Mouse (Mus musculus) urinary bladder, postnatal 14 days (tissue): ENCODE data around the gene Traf4.
A peak's percentile ranks its signal among the peaks of the same experiment; 100 is the strongest.

Source experiments
- DNase-seq: peaks from one replicate; pipeline ENCODE4 v3.0.0; 2021; ENCODE audit warnings: low spot score

Gene Traf4

GRCm38 (mm10) chr11:78182961-78183844, 17.8 kb upstream of the Traf4 start, which contains the start of gene Rpl23a:
Gene Rpl23a, minus strand, starts transcription at chr11:78183584.
- peak; percentile 78 for DNase-seq

GRCm38 (mm10) chr11:78182450-78182849, 17.1 kb upstream of the Traf4 start:
- no peak for DNase-seq

GRCm38 (mm10) chr11:78181830-78182357, 16.5 kb upstream of the Traf4 start:
- DNase-seq = no peak

GRCm38 (mm10) chr11:78180081-78180761, 14.8 kb upstream of the Traf4 start:
- no peak for DNase-seq

GRCm38 (mm10) chr11:78179438-78179999, 14.1 kb upstream of the Traf4 start:
- no peak for DNase-seq

GRCm38 (mm10) chr11:78178859-78179437, 13.6 kb upstream of the Traf4 start:
- DNase-seq = peak; percentile 65

- peak; percentile 96 for DNase-seq
Observed at GRCm38 (mm10) chr11:78177903-78178858, 12.8 kb upstream of the Traf4 start.

GRCm38 (mm10) chr11:78177437-78177836, 12.0 kb upstream of the Traf4 start:
- peak; percentile 60 for DNase-seq

GRCm38 (mm10) chr11:78176905-78177331, 11.5 kb upstream of the Traf4 start:
- no peak for DNase-seq

GRCm38 (mm10) chr11:78176402-78176862, 11.0 kb upstream of the Traf4 start, which contains the start of the genes Nek8 and Tlcd1:
Gene Nek8, minus strand, starts transcription at chr11:78176675.
Gene Tlcd1, plus strand, starts transcription at chr11:78176711.
- DNase-seq = peak; percentile 93

- no peak for DNase-seq
Observed at GRCm38 (mm10) chr11:78175771-78176401, 10.5 kb upstream of the Traf4 start.

- no peak for DNase-seq
Observed at GRCm38 (mm10) chr11:78174506-78174905, 9.1 kb upstream of the Traf4 start.

GRCm38 (mm10) chr11:78172748-78173383, 7.5 kb upstream of the Traf4 start:
- no peak for DNase-seq

GRCm38 (mm10) chr11:78172034-78172747, 6.8 kb upstream of the Traf4 start:
- no peak for DNase-seq

GRCm38 (mm10) chr11:78171328-78171727, 5.9 kb upstream of the Traf4 start:
- DNase-seq = no peak

GRCm38 (mm10) chr11:78170306-78170705, 4.9 kb upstream of the Traf4 start:
- peak; percentile 67 for DNase-seq

GRCm38 (mm10) chr11:78168541-78169468, 3.4 kb upstream of the Traf4 start:
- no peak for DNase-seq
